Mouse (Mus musculus) ES-E14 (cell line): ENCODE measurements around the gene Alox5ap. TPM values are rescaled to one million over a fixed set of nuclear protein-coding genes. Genes with fewer than 3 reads are reported as not detected.
A peak's percentile ranks its signal among the peaks of the same experiment; 100 is the strongest.

Experiments
- DNase-seq: peaks from one replicate; pipeline ENCODE4 v3.0.0-alpha.2; 2013; ENCODE audit warnings: low read depth, low spot score
- H3K27ac ChIP-seq: 2 replicates; pipeline ENCODE4 v1.5.1; 2012; ENCODE audit warnings: low read depth, mild to moderate bottlenecking, low read length, moderate library complexity, mixed read lengths; ENCODE audit not compliant: poor library complexity, insufficient read depth, severe bottlenecking
- H3K36me3 ChIP-seq: 2 replicates; pipeline ENCODE4 v1.6.1; 2012; ENCODE audit warnings: mild to moderate bottlenecking, low read length, moderate library complexity, mixed read lengths; ENCODE audit not compliant: control insufficient read depth, poor library complexity, insufficient read depth, severe bottlenecking
- H3K4me1 ChIP-seq, 2 experiments: fragments of 150-350 bp in 1 of 2; sonication (generic) in 1 of 2; 2 replicates each; pipeline ENCODE4 v1.6.1; 2012; ENCODE audit warnings: low read length in 2 of 2, mild to moderate bottlenecking in 1 of 2, mixed read lengths in 1 of 2; ENCODE audit not compliant: control insufficient read depth in 2 of 2, insufficient read depth in 2 of 2, poor library complexity in 1 of 2
- H3K4me3 ChIP-seq, 2 experiments: fragments of 150-350 bp in 1 of 2; sonication (generic) in 1 of 2; 2 replicates each; pipeline ENCODE4 v1.5.1; 2012; ENCODE audit warnings: low read length in 2 of 2, low read depth in 1 of 2, mild to moderate bottlenecking in 1 of 2, mixed read lengths in 1 of 2; ENCODE audit not compliant: insufficient read depth in 1 of 2, poor library complexity in 1 of 2, severe bottlenecking in 1 of 2
- H3K9ac ChIP-seq: 2 replicates; pipeline ENCODE4 v1.6.1; 2012; ENCODE audit warnings: low read depth, mild to moderate bottlenecking, low read length, mixed read lengths; ENCODE audit not compliant: poor library complexity, insufficient read depth, severe bottlenecking
- H3K9me3 ChIP-seq: fragments of 150-350 bp; sonication (generic); 2 replicates; pipeline ENCODE4 v1.6.1; 2012; ENCODE audit warnings: low read depth, mild to moderate bottlenecking, low read length; ENCODE audit not compliant: control insufficient read depth, insufficient read depth
- CHD2 ChIP-seq: IDR thresholded peaks from 2 replicates; pipeline ENCODE4 v1.6.1; 2014; ENCODE audit warnings: mild to moderate bottlenecking, low read depth, low read length, inconsistent platforms
- HCFC1 ChIP-seq: IDR thresholded peaks from 2 replicates; pipeline ENCODE4 v1.6.1; 2012; ENCODE audit warnings: low read length, inconsistent platforms, borderline replicate concordance; ENCODE audit not compliant: insufficient read depth
- MAFK ChIP-seq: IDR thresholded peaks from 2 replicates; pipeline ENCODE4 v1.6.1; 2014; ENCODE audit warnings: mild to moderate bottlenecking, low read depth, low read length, inconsistent platforms; ENCODE audit not compliant: insufficient read depth
- ZC3H11A ChIP-seq: IDR thresholded peaks from 2 replicates; pipeline ENCODE4 v1.6.1; 2012; ENCODE audit warnings: low read depth, mild to moderate bottlenecking, inconsistent platforms, low read length, borderline replicate concordance
- ZNF384 ChIP-seq: IDR thresholded peaks from 2 replicates; pipeline ENCODE4 v1.6.1; 2012; ENCODE audit warnings: low read depth, low read length, inconsistent platforms
- in situ Hi-C, 2 experiments: fragments of 600-800 bp; cut with MboI; formaldehyde crosslinking; loops; one replicate each; pipeline ENCODE4 v1.15.1; 2025; ENCODE audit warnings: low sequenced_read_pairs in 2 of 2, inconsistent platforms in 1 of 2; ENCODE audit not compliant: unreplicated experiment in 2 of 2
- total RNA-seq: library from RNA; depleted of rRNA; stranded (reverse); fragments of 300-350 nt; gene quantifications from 2 replicates; pipeline ENCODE4 v1.2.3, GENCODE M21; 2012

Alox5ap gene
- total RNA-seq, 1 experiment = 20.7 TPM

- no peak for DNase-seq
- TF ChIP-seq HCFC1 (no peak), ZNF384 (no peak), ZC3H11A (no peak), MAFK (no peak), CHD2 (no peak)
- peak overlapping the region; percentile 9; the same call in 1 of the 2 replicates for H3K9ac ChIP-seq
- no peaks in the 10 kb centered on the region for H3K36me3 ChIP-seq
- H3K4me1 ChIP-seq = peaks cover 0 to 3% of the 10 kb centered on the region in 2 experiments; a peak in 1 of 4 replicates
- H3K4me3 ChIP-seq = peak overlapping the region; percentile 21 to 51; a peak in 3 of 4 replicates
- H3K27ac ChIP-seq = no peak overlapping the region
- in situ Hi-C loops = no loop called here
- H3K9me3 ChIP-seq = no peaks in the 10 kb centered on the region
These were observed 22.8 kb downstream of the Alox5ap start for GRCm38 (mm10) chr5:149287148-149288038.

- no peaks in the 10 kb centered on the region for H3K9me3 ChIP-seq
- in situ Hi-C loops = no loop called here
- no peak overlapping the region for H3K9ac ChIP-seq
- peaks cover 0 to 3% of the 10 kb centered on the region in 2 experiments; a peak in 1 of 4 replicates for H3K4me1 ChIP-seq
- TF ChIP-seq CHD2 = peak; percentile 29; the same call in 1 of the 2 replicates
- no peak for TF ChIP-seq ZC3H11A
- TF ChIP-seq MAFK = no peak
- no peak for TF ChIP-seq ZNF384
- TF ChIP-seq HCFC1 = no peak
- H3K4me3 ChIP-seq = no peak overlapping the region
- H3K27ac ChIP-seq = no peak overlapping the region
- H3K36me3 ChIP-seq = no peaks in the 10 kb centered on the region
- no peak for DNase-seq
These were observed 26.7 kb downstream of the Alox5ap start for GRCm38 (mm10) chr5:149291266-149291665.

GRCm38 (mm10) chr5:149293071-149293470 is 28.5 kb downstream of the Alox5ap start:
- in situ Hi-C loops = no loop called here
- Histone ChIP-seq H3K9ac (no peak overlapping the region), H3K9me3 (no peaks in the 10 kb centered on the region), H3K4me3 (no peak overlapping the region), H3K27ac (no peak overlapping the region), H3K4me1 (no peaks in the 10 kb centered on the region), H3K36me3 (no peaks in the 10 kb centered on the region)
- TF ChIP-seq ZC3H11A (no peak), HCFC1 (no peak), ZNF384 (no peak), CHD2 (no peak), MAFK (no peak)
- no peak for DNase-seq

- DNase-seq = no peak
- H3K9ac ChIP-seq = no peak overlapping the region
- H3K36me3 ChIP-seq = no peaks in the 10 kb centered on the region
- no peaks in the 10 kb centered on the region for H3K9me3 ChIP-seq
- TF ChIP-seq ZNF384 = no peak
- no peak for TF ChIP-seq MAFK
- TF ChIP-seq HCFC1 = no peak
- no peak for TF ChIP-seq CHD2
- no peak for TF ChIP-seq ZC3H11A
- no peak overlapping the region for H3K27ac ChIP-seq
- in situ Hi-C loops = no loop called here
- no peak overlapping the region for H3K4me3 ChIP-seq
- no peaks in the 10 kb centered on the region for H3K4me1 ChIP-seq
These were observed 32.2 kb downstream of the Alox5ap start for GRCm38 (mm10) chr5:149296808-149297207.
